Mouse (Mus musculus) bone marrow, adult 2 months (tissue): ENCODE measurements around the gene Crisp2.

ENCODE experiments used
- CTCF ChIP-seq: fragments of 200-500 bp; IDR thresholded peaks from 2 replicates; pipeline ENCODE4 v1.5.1; 2011; ENCODE audit warnings: low read length, control low read depth; ENCODE audit not compliant: control insufficient read depth, insufficient read depth
- POLR2A ChIP-seq: fragments of 200-500 bp; IDR thresholded peaks from 2 replicates; pipeline ENCODE4 v1.6.1; 2011; ENCODE audit warnings: low read depth, mild to moderate bottlenecking, control low read depth, low read length, borderline replicate concordance; ENCODE audit not compliant: control insufficient read depth

GRCm38 (mm10) chr17:40806953-40807572, at the start of gene Crisp2:
- TF ChIP-seq POLR2A (no peak), CTCF (no peak)
